In the genomic region with DNA sequence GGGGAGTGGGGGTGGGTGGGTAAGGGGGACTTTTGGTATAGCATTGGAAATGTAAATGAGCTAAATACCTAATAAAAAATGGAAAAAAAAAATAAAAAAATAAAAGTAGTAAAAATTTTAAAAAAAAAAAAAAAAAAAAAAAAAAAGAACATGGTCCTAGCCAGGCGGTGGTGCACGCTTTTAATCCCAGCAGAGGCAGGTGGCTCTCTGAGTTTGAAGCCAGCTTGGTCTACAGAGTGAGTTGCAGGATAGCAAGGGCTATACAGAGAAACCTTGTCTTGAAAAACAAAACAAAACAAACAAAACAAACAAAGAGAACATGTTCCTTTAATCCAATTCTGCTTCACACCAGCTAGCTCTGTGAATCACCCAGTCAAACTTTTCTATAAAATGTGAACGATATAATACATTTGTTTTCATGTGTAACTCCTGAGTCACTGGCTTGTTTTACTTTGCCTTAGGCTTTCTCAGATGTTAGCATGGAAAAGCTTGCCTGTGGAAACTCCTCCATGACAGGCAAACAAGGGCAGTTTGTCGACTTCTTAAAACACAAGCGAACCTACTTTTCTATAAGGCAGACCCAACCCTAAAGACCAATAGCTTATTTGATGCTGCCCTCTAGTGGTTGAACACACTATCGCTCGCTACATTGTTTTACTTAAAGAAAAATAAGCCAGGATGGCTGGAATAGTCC, we compare ENCODE assay signal across 8 mouse cellular contexts.
DNase-seq lines count a peak whose midpoint lies in the region; ATAC-seq and TF ChIP-seq lines count a peak whose summit lies in the region.

No protein-coding gene starts in this region.

- TF ChIP-seq RAD21 in CH12.LX (IDR thresholded peaks at IDR 0.05; ENCODE audit: low read depth, low read length), result peak; percentile 100

- peaks cover 0 to 3% of the 10 kb centered on the region in 2 experiments for H3K36me3 ChIP-seq in CH12.LX (replicated peaks in 1 of 2; ENCODE audit: control insufficient read depth in 1 of 2, insufficient read depth in 1 of 2, low read length in 1 of 2)
- no peaks in the 10 kb centered on the region for H3K36me3 ChIP-seq in intestine, postnatal 0 days (ENCODE audit: control insufficient read depth, insufficient read depth)
- H3K36me3 ChIP-seq in liver, embryonic 14.5 days (replicated peaks; ENCODE audit: control insufficient read depth, insufficient read depth, low read depth), result no peaks in the 10 kb centered on the region
- H3K36me3 ChIP-seq in neural tube, embryonic 12.5 days, result no peaks in the 10 kb centered on the region

- H3K79me2 ChIP-seq in CH12.LX (replicated peaks; ENCODE audit: control insufficient read depth, extremely low read depth, insufficient read depth, poor library complexity, severe bottlenecking), result no peaks in the 10 kb centered on the region

- H3K27me3 ChIP-seq in CH12.LX (replicated peaks), result no peaks in the 10 kb centered on the region
- no peaks in the 10 kb centered on the region for H3K27me3 ChIP-seq in cerebellum, adult 2 months (ENCODE audit: control insufficient read depth, insufficient read depth, low read length)
- H3K27me3 ChIP-seq in intestine, postnatal 0 days (replicated peaks; ENCODE audit: control insufficient read depth, insufficient read depth, low read length), result no peaks in the 10 kb centered on the region
- H3K27me3 ChIP-seq in liver, embryonic 14.5 days (ENCODE audit: control insufficient read depth, insufficient read depth, low read length), result no peaks in the 10 kb centered on the region
- H3K27me3 ChIP-seq in neural tube, embryonic 12.5 days (replicated peaks), result no peaks in the 10 kb centered on the region

- no peak overlapping the region for H3K9ac ChIP-seq in CH12.LX (ENCODE audit: insufficient read depth, low read depth)
- H3K9ac ChIP-seq in intestine, postnatal 0 days (ENCODE audit: low read depth, low read length), result no peak overlapping the region
- H3K9ac ChIP-seq in liver, embryonic 14.5 days (replicated peaks), result no peak overlapping the region
- H3K9ac ChIP-seq in neural tube, embryonic 12.5 days, result no peak overlapping the region

- in situ Hi-C loops in CH12.LX (cut with MboI; ENCODE audit: low pct_ligation_motif_present, low pct_unique_long_range_greater_than_20kb, low sequenced_read_pairs), result loop anchor here (5.0 to 25.0 kb wide), 3 partner anchors 146 to 506 kb away; no protein-coding TSS in a partner anchor

- H3K27ac ChIP-seq in CH12.LX (ENCODE audit: insufficient read depth, low read depth), result no peak overlapping the region
- no peak overlapping the region for H3K27ac ChIP-seq in cerebellum, adult 2 months (ENCODE audit: insufficient read depth, low read length)
- no peak overlapping the region for H3K27ac ChIP-seq in intestine, postnatal 0 days (ENCODE audit: low read depth, low read length)
- H3K27ac ChIP-seq in liver, embryonic 14.5 days, result no peak overlapping the region
- H3K27ac ChIP-seq in neural tube, embryonic 12.5 days, result no peak overlapping the region

- H3K9me3 ChIP-seq in CH12.LX (replicated peaks; ENCODE audit: low read length), result peaks cover 6% of the 10 kb centered on the region
- H3K9me3 ChIP-seq in intestine, postnatal 0 days (ENCODE audit: control insufficient read depth), result no peaks in the 10 kb centered on the region
- H3K9me3 ChIP-seq in liver, embryonic 14.5 days (ENCODE audit: control insufficient read depth, low read length), result no peaks in the 10 kb centered on the region
- H3K9me3 ChIP-seq in neural tube, embryonic 12.5 days, result no peaks in the 10 kb centered on the region

- H3K4me1 ChIP-seq in CH12.LX (ENCODE audit: control insufficient read depth in 1 of 2, insufficient read depth in 2 of 2), result peaks cover 0 to 10% of the 10 kb centered on the region in 2 experiments; a peak in 2 of 4 replicates
- H3K4me1 ChIP-seq in cerebellum, adult 2 months (ENCODE audit: control insufficient read depth, insufficient read depth, low read length), result peaks cover 6% of the 10 kb centered on the region; the same call in 1 of the 2 replicates
- H3K4me1 ChIP-seq in intestine, postnatal 0 days (replicated peaks; ENCODE audit: control insufficient read depth, insufficient read depth, low read length), result no peaks in the 10 kb centered on the region
- H3K4me1 ChIP-seq in liver, embryonic 14.5 days (replicated peaks; ENCODE audit: control insufficient read depth in 2 of 2, insufficient read depth in 2 of 2, low read length in 1 of 2), result no peaks in the 10 kb centered on the region
- H3K4me1 ChIP-seq in neural tube, embryonic 12.5 days, result no peaks in the 10 kb centered on the region

- dilution Hi-C loops in CH12.LX (cut with MboI; ENCODE audit: extremely low pct_ligation_motif_present, extremely low pct_unique_long_range_greater_than_20kb, low sequenced_read_pairs), result no loop called here

- no peak overlapping the region for H3K4me2 ChIP-seq in CH12.LX (ENCODE audit: insufficient read depth, low read depth, poor library complexity, severe bottlenecking)
- no peak overlapping the region for H3K4me2 ChIP-seq in intestine, postnatal 0 days (replicated peaks; ENCODE audit: low read depth)
- no peak overlapping the region for H3K4me2 ChIP-seq in liver, embryonic 14.5 days (ENCODE audit: low read depth)
- no peak overlapping the region for H3K4me2 ChIP-seq in neural tube, embryonic 12.5 days (replicated peaks)

- no peak for TF ChIP-seq EP300 in CH12.LX (IDR thresholded peaks at IDR 0.05; ENCODE audit: low read length)
- TF ChIP-seq EP300 in liver, embryonic 14.5 days (IDR thresholded peaks at IDR 0.05; ENCODE audit: low read depth), result no peak

- DNase-seq in 3134 (ENCODE audit: extremely low read depth, insufficient read length, low spot score) (peak; percentile 49), CH12.LX (ENCODE audit: extremely low read depth) (peak; percentile 80)
- peak; percentile 52 to 69 for DNase-seq in cerebellum, adult 2 months
- DNase-seq in forelimb bud, embryonic 11.5 days (ENCODE audit: low read depth, low spot score), result peak; percentile 84
- DNase-seq in liver, embryonic 14.5 days (ENCODE audit: low read depth in 3 of 3, low spot score in 3 of 3), result peak; percentile 29 to 50 (median 39)
- no peak for DNase-seq in right cerebral cortex, postnatal 14 days

- no peak overlapping the region for H3K4me3 ChIP-seq in CH12.LX (replicated peaks in 1 of 3; ENCODE audit: low read depth in 2 of 3, low read length in 2 of 3, poor library complexity in 1 of 3)
- no peak overlapping the region for H3K4me3 ChIP-seq in cerebellum, adult 2 months (replicated peaks; ENCODE audit: insufficient read depth, low read depth, low read length)
- no peak overlapping the region for H3K4me3 ChIP-seq in intestine, postnatal 0 days (ENCODE audit: low read depth, low read length)
- no peak overlapping the region for H3K4me3 ChIP-seq in liver, embryonic 14.5 days (ENCODE audit: insufficient read depth in 1 of 2, low read depth in 2 of 2, low read length in 2 of 2)
- no peak overlapping the region for H3K4me3 ChIP-seq in neural tube, embryonic 12.5 days

- TF ChIP-seq CTCF in CH12.LX (conservative IDR thresholded peaks at IDR 0.05 in 1 of 2, IDR thresholded peaks at IDR 0.05 in 1 of 2; ENCODE audit: low read depth in 2 of 2, low read length in 2 of 2), result peak; percentile 44 to 96
- TF ChIP-seq CTCF in cerebellum, adult 2 months (IDR thresholded peaks at IDR 0.05; ENCODE audit: borderline replicate concordance, insufficient read depth, low read depth, low read length), result peak; percentile 55
- TF ChIP-seq CTCF in intestine, postnatal 0 days (IDR thresholded peaks at IDR 0.05; ENCODE audit: low read depth), result peak; percentile 86
- peak; percentile 64 for TF ChIP-seq CTCF in liver, embryonic 14.5 days (IDR thresholded peaks at IDR 0.05; ENCODE audit: low read depth)

- ATAC-seq in intestine, postnatal 0 days, result peak; percentile 56; the same call in 1 of the 2 replicates
- no peak for ATAC-seq in liver, embryonic 14.5 days (ENCODE audit: insufficient read depth)
- peak; percentile 41; the same call in 1 of the 2 replicates for ATAC-seq in neural tube, embryonic 12.5 days (ENCODE audit: low FRiP score, low read depth)

- WGBS in cerebellum, adult 2 months, result 35% methylated on average over 7 of the region's 7 CpGs
- 38% methylated on average over 7 of the region's 7 CpGs for whole genome bisulfite sequencing in intestine, postnatal 0 days
- WGBS in liver, embryonic 14.5 days (ENCODE audit: insufficient replicate concordance), result 34% methylated on average over 7 of the region's 7 CpGs
- WGBS in neural tube, embryonic 12.5 days, result 35% methylated on average over 7 of the region's 7 CpGs

- no peak for TF ChIP-seq POLR2A in CH12.LX (IDR thresholded peaks at IDR 0.05; ENCODE audit: low read depth, low read length)
- no peak for TF ChIP-seq POLR2A in cerebellum, adult 2 months (IDR thresholded peaks at IDR 0.05; ENCODE audit: borderline replicate concordance, insufficient read depth, low read length)

TF ChIP-seq in CH12.LX, 34 proteins besides CTCF, POLR2A, EP300 and RAD21:
- TF ChIP-seq ZC3H11A (IDR thresholded peaks at IDR 0.05; ENCODE audit: low read depth, low read length) (peak; percentile 85), MYC (IDR thresholded peaks at IDR 0.05; ENCODE audit: low read depth, low read length) (no peak), SMC3 (IDR thresholded peaks at IDR 0.05; ENCODE audit: low read depth, low read length) (peak; percentile 95), ZNF384 (IDR thresholded peaks at IDR 0.05; ENCODE audit: low read depth, low read length) (peak; percentile 43)
